Mouse (Mus musculus) cortical plate, adult 2 months (tissue): ENCODE measurements around the gene Klk12.

Source experiments
- CTCF ChIP-seq: fragments of 200-500 bp; IDR thresholded peaks from 2 replicates; pipeline ENCODE4 v1.5.1; 2011; ENCODE audit warnings: mild to moderate bottlenecking, control low read depth, low read length; ENCODE audit not compliant: insufficient read depth; ENCODE audit errors: extremely low read depth
- POLR2A ChIP-seq: fragments of 200-500 bp; IDR thresholded peaks from 2 replicates; pipeline ENCODE4 v1.6.1; 2011; ENCODE audit warnings: mild to moderate bottlenecking, low read length, control low read depth; ENCODE audit not compliant: insufficient read depth; ENCODE audit errors: extremely low read depth

DNA sequence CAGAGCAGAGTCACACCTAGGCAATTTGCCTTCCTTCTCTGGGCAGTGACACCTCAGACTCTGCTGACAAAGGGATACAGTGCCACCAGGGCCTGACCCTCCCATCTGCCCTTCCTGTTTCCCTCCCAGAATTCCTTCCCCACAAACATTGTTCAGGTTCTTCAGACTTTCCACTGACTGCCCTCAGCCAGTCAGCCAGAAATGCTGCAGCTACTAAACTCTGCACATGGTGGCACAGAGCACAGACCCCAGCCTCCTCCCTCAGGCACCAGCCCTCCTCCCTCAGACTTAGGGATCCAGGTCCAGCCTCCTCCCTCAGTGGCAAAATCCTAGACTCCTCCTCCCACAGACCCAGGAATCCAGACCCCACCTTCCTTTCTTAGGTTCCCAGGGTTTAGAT is 48.0 kb downstream of the Klk12 start:
- TF ChIP-seq POLR2A (no peak), CTCF (no peak)
